Mouse (Mus musculus): ENCODE results near the gene Emc1. TPM values are rescaled to one million over a fixed set of nuclear protein-coding genes. Genes with fewer than 3 reads are reported as not detected.
"Not testable (repeated sequence)": the region's sequence is repeated elsewhere in the genome, so short reads cannot be mapped to it uniquely, and the experiment has no call there.

Gene Emc1
- total RNA-seq, 2 experiments from 2014 or later, result 34.8 to 39.5 TPM

DNA sequence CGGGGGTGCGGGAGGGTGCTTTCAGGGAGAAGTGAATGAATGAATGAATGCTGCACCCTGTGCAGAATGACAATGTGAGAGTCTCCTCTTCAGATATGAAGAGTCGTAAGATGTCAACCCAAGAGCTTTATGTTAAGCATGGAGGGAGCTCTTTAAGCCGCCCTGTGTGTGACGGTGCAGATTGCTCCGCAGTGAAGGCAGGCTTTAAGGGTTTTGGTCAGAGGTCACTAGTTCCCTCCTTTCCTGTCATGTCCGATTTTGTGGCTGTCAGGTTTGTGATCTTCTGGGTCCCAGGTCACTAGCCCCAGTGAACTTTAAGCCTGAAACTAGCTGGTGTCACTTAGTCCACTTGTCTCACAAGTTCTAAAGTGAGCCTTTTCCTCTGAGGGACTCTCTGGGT lies 445 bp downstream of the Emc1 start:
- no peak for DNase-seq (ENCODE audit: low spot score in 2 of 2)

DNA sequence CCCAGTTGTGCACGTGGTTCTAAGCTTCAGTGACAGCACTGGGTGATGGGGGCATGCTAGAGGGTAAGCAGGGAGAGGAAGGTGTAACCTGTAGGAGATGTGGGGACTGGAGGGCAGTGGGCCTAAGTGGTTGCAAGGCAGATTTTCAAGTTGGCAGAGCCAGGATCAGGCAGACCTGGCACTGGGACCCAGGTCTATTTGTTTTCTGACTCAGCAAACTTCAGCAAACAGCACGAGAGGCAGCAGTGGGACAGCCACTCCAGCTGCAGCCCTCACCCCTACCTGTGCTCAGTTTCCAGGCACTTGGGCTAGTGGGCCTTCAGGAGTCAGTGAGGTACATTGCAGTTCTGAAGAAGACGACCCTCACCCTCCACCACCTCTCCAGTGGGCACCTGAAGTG lies 4.8 kb downstream of the Emc1 start:
- no peak for DNase-seq (ENCODE audit: low spot score in 2 of 2)

DNA sequence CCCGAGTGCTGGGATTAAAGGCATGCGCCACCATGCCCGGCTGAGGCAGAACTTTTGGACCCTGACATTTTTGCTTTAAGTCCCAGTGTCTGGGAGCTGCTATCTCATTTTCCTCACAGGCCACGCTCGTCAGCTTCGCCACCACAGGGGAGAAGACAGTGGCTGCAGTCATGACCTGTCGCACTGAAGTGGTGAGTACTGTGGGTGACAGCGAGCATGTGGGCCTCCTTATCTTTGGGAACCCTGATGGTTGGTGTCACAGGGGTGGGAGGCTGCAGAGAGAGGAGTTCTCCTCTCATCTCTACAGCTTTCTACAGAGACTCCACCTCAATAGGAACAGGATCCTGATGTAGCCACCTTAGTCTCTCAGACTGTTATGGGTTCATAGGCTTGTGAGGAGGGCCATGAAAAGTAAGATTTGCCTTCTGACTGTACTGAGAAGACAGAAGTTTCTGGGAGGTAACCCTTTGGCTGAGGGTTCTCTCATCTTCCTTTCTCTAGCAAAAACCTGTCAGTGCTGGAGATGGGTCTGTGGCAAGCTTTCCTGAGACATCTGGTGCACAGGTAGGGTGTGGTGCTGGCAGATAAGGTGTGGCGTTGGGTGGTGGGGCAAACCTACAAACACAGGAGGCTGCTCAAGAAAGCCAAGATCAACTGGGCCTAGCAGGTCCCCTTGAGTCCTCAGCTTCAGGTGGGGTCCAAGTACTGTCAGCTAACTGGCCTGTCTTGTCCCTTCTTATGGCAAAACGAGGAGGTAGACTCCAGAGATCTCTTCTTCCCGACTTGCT lies 8.6 kb downstream of the Emc1 start:
- no peak for DNase-seq (ENCODE audit: low spot score in 2 of 2)

DNA sequence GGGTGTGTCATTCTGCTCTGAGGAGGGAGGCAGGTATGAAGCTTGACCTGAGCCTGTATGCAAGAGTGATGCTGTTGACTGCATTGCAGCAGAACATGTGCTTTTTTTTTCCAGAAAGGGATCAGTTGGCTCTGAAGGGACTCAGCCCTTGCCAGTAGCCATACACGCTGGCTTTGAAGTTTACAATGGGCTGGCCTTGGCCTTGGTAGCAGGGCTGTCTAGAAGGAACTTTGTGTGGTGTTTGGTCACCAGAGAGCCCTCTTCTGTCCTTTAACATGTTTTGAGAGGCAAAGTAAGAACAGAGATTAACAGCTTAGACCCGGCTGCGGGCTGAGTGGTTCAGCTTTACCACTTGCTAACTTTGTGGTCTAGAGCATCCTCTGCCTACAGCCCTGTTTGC lies 14.9 kb downstream of the Emc1 start:
- DNase-seq (ENCODE audit: low spot score in 2 of 2), result no peak

DNA sequence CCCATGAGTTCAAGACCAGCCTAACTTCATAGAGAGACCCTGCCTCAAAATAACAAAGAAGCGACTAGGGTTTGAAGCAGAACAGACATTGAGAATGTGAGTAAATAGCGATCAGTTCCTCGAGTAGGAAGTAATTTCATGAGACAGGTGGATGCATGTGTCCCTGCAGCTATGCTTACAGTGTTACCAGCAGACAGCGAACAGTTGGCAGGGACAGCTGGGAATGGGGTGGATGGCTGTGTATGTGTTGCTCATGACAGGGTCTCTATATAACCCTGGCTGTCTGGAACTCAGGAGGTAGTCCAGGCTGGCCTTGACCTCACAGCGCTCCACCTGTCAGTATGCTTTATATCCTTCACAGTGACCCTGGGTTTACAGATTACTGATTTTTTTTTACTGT lies 15.7 kb downstream of the Emc1 start:
- DNase-seq (ENCODE audit: low spot score in 2 of 2), result no peak

DNA sequence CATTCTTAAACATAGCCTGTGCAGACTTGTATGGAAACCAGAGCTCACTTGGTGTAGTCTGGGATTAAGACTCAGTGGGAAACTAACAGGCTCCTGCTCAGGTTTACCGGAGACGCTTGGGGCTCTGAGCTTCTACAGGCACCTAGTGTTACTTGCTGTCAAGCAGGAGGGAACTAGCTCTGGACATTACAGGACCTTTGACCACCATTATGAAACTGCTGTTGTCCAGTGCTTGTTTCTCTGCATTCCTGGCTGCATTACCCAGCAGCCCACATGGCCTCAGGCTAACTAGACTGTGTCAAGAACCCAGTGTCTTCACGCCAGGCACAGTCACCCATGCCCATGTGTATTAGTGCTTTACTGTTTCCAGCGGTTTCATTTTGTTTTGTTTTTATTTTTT lies 20.7 kb downstream of the Emc1 start:
- DNase-seq (ENCODE audit: low spot score in 2 of 2), result no peak

DNA sequence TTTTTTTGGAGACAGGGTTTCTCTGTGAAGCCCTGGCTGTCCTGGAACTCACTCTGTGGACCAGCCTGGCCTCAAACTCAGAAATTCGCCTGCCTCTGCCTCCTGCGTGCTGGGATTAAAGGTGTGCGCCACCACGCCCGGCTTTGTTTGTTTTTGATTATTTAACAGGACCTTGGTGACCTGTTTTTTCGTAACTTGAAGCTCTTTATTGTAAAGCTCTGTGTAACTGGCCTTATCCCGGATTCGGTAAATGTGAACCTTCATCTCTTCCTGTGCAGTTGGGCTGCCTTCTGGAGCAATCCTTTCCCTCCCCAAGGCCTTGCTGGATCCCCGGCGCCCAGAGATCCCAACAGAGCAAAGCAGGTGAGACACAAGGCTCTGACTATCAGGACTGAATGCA lies 21.1 kb downstream of the Emc1 start:
- DNase-seq (ENCODE audit: low spot score in 2 of 2), result no peak

DNA sequence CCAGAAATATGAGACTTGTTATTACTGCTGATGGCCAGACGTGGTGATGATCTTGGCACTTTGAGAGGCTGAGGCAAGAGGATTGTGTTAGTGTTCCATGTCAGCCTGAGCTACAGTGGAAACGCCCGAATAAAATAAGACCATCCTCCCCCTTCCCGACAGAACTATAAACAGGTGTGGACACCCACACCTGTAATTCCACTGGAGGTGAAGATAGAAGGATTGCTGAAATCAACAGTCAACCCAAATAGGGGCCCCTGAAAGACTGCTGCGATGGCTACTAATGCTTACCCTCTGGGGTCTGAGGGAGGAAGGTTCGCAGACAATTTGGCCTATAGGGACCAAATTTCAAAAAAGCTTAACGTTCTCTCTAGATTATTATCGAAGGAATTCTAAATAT lies 27.3 kb downstream of the Emc1 start:
- no peak for DNase-seq (ENCODE audit: low spot score in 2 of 2)

DNA sequence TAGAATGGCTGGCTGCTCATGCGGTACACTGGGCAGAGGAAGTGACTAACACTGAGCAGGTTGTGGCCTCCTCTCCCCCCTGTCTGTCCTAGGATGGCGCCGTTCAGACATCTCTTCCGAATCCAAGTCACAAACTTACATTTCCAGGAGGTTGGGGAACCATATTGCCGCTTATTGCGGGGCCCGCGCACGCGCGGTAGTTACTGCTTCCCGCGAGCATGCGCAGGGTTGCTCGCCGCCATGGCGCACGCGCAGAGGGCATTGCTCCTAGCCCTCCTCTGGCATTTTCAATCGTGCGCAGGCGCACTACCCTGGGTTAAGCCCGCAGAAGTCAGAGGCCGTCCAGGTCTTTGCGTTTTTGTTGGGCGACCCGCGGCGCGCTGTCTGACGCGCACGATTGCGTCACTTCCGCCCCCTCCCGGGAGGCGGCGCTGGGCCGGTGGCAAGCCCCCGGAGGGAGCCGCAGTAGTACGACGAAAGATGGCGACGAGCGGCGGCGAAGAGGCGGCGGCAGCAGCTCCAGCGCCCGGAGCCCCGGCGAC lies 27.9 kb downstream of the Emc1 start:
- peak; percentile 99 to 100 for DNase-seq (ENCODE audit: low spot score in 2 of 2)

DNA sequence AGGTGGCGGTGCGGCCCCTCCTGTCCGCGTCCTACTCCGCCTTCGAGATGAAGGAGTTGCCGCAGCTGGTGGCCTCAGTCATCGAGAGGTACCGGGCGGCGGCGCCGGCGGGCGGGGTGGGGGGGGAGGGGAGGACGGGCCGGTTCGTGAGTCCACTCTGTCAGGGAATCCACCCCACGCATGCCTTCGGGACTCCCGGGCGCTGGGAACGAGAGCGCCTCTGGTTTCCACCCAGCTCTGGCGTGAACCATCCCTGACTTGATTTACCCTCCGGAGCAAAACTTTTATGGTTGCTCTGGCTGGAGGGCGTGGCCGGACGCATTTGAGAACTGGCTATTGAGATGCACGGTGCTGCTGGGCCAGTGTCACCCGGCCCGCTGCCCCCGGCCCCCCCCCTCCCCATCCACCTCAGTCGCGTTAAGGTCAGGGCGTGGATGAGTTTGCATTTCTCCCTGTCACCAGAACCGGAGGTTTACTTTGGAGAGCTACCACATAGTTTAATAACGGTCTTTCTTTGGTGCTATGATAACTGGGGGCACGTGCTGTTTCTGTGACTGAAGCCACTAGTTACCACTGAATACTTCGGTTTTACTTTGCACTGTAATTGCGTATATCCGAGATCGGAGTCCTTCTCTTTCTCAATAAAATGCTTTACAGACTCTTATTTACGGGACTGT lies 28.5 kb downstream of the Emc1 start:
- DNase-seq (ENCODE audit: low spot score in 2 of 2), result no peak

DNA sequence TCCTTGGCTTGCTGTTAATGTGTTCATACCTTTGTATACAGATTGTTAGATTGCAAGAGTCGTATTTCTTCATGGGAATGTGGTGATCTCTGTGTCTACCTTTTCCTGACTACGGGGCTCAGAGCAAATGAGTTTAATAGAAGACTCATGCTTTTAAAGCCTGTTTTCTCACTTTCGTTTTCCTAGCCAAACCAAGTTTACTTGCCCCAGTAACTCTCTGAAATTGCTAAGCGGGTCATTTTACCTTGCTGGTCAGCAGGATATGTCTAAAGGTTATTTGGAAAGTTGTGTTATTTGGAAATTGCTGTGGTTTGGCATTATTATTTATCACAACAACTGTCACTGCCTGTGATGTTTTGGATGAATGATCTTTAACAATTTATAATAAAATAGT lies 29.1 kb downstream of the Emc1 start:
- no peak for DNase-seq (ENCODE audit: low spot score in 2 of 2)

DNA sequence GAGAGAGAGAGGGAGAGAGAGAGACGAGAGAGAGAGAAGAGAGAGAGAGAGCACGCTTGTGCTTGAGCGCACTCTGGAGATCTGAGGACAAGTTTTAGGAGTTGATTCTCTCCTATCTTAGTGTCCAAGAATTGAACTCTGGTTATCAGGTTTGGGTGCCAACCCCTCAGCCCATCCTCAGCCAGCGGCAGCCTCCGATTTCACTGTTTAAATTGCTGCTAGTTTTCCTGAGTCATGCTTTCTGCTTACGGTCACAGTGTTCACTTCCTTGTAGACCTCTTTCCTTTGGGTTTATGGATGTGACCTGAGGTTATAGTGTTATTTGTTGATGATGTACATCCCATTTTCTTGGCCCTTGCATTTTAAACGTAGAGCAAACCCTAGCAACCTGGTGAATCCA lies 29.8 kb downstream of the Emc1 start:
- DNase-seq (ENCODE audit: low spot score in 2 of 2), result no peak

DNA sequence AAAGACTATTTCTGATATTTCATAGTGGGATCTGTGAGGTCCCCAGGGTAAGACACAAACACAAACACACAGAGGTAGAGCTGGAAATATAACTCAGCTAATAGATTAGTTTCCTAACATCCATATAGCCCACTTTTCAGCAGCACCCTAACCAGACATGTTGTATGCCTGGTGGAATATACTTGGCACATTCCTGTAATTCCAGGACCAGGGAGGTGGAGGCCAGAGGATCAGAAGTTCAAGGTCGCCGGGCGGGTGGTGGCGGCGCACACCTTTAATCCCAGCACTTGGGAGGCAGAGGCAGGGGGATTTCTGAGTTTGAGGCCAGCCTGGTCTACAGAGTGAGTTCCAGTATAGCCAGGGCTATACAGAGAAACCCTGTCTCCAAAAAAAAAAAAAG lies 33.5 kb downstream of the Emc1 start:
- DNase-seq (ENCODE audit: low spot score in 2 of 2), result not testable (repeated sequence)

DNA sequence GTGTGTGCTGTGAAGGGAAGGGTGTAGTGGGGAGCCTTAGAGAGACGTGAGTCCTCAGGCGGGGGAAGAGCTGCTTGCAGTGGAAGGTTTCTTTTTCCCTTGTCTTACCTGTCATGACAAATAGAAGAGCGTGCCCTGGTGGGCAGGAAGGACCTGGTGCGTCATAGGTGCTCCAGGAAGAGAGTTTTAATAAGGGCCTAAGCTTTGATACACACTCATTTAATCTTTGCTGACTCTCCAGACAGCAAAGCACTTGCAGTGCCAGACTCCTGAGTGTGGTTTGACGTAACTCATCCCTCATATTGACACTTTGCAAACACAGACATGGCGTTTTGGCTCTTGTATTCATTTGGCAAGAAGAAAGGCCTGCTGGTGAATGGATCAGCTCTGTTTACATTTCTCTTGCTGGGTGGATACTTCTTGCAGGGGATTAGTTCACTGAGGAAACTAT lies 34.5 kb downstream of the Emc1 start:
- no peak for DNase-seq (ENCODE audit: low spot score in 2 of 2)

DNA sequence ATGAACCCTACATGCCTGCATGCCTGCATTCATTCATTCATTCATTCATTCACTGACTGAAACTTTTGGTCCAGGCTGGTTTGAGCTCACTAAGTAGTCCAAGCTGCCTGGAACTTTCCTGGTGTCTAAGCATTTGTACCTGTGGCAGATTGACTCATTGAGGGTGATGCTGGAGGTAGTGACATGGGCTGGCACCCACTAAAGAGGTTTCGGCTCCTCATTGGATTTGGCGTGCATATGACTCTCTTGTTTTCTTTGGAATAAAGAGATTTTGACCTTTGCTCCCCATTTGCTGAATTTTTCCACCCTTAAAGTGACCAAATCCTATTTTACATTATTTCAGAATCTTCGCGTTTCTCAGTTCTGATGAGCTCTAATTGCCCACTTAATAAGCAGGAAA lies 37.2 kb downstream of the Emc1 start:
- no peak for DNase-seq (ENCODE audit: low spot score in 2 of 2)

DNA sequence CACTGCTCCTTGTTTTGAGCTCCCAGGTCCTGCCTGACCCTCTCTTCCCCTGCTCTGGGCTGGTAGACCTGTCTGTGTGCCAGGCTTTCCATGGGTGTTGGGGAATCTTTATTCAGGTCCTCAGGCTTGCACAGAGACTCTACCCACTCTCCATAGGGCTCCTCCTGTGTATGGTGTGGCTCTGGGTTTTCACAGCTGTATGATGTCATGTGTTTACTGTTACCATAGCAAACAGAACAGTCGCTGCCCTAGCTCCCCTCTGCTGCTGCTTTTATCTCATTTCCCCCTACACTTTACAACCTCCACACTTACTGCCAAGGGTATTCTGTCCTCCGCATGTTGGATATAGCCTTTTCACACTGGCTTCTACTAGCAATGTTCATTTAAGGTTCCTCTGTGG lies 43.0 kb downstream of the Emc1 start:
- no peak for DNase-seq (ENCODE audit: low spot score in 2 of 2)

DNA sequence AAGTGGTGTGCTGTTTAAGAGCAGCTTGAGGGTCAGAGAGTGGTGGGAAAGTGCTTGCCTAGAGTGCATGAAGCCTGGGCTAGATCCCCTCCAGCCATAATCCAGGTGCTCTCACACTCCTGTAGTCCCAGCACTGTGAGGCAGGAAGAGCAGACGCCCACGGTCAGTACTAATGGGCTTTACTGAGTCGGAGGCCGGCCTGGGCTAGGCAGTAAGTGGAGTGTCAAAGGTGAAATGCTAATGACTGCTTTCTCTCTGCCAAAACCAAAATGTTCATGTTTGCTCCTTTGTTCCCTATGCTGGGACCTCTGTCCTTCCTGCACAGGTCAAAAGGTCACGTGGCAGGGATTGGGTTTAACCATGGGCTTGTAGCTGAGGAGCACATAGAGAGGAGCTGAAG lies 48.1 kb downstream of the Emc1 start:
- no peak for DNase-seq (ENCODE audit: low spot score in 2 of 2)

DNA sequence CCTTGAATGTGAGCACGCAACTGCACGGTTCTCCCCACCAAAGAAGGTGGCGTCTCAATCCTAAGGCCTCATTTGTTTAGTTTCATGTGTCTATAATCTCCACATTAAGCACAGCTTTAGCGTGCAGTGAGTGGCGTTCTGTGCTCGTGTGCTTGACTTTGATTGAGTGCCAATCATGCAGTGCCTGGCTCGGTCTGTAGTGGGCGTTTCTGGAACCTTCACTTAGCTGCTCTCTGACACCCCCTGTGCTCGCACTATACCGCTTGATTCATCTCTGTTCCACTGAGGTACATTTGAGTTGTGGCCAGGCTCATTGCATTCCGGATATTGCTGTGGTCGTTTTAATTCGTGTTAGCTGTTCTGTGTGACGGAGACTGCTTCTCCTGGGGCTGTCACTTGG lies 50.8 kb downstream of the Emc1 start:
- no peak for DNase-seq (ENCODE audit: low spot score in 2 of 2)

DNA sequence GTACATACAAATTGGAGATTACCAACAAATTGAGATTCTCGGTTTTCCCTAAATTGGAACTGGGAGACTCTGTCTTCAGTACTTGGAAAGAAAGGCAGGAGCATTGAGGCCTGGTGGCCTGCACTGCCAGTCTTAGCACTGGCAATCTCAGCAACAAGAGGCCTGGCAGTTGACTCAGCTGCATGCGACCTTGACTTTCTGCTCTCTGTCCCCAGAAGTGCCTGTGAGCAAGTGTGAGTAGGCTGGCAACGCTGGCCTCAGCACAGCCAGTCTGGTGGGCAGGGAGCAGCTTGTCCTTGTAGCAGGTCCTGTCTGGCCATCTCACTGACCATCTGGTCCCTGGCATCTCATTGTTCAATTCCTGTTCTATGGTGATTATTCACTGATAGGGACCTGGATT lies 59.0 kb downstream of the Emc1 start:
- no peak for DNase-seq (ENCODE audit: low spot score in 2 of 2)

DNA sequence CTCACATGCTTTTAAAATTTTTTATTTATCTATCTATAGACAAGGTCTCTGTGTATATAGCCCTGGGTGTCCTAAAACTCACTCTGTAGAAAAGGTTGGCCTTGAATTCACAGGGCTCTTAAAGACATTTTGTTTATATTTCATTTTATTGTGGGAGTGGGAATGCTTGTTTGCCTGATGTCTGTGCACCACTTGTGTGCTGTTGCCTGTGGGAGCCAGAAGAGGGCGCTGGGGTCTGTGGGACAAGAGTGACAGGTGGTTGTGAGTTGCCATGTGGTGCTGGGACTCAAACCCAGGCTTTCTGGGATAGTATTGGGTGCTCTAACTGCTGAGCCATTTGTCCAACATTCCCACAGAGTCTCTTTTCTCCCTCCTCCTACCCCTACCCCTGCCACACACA lies 65.5 kb downstream of the Emc1 start:
- no peak for DNase-seq (ENCODE audit: low spot score in 2 of 2)

DNA sequence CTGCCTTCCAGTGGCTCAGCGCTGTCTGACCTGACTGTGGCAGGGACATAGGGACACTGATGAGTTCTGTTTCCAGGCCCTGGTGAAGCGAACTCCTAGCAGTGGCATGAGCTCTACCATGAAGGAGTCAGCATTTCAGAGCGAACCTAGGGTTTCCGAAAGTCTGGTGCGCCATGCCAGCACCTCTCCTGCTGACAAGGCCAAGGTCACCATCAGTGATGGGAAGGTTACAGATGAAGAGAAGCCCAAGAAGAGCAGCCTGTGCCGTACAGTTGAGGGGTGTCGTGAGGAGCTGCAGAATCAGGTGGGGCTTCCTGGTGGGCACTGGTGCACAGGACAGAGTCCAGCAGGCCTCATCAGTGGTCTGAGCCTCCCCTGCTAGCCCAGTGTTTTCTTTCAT lies 69.2 kb downstream of the Emc1 start:
- no peak for DNase-seq (ENCODE audit: low spot score in 2 of 2)

DNA sequence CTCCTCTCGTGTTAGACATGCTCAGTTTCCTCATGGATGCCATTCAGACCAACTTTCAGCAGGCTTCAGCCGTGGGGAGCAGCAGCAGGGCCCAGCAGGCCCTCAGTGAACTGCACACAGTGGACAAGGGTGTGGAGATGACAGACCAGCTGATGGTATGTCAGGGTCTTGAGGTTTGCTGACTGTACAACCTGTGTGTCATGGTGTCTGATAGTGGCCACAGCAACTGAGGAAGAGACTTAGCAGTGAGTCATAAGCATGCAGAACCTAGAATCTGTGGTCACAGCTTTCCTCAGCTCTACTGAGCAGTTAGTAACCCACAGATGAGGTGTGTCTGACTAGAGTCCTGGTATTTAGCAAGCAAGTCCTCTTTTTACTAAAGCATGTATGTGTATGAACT lies 70.0 kb downstream of the Emc1 start:
- no peak for DNase-seq (ENCODE audit: low spot score in 2 of 2)

DNA sequence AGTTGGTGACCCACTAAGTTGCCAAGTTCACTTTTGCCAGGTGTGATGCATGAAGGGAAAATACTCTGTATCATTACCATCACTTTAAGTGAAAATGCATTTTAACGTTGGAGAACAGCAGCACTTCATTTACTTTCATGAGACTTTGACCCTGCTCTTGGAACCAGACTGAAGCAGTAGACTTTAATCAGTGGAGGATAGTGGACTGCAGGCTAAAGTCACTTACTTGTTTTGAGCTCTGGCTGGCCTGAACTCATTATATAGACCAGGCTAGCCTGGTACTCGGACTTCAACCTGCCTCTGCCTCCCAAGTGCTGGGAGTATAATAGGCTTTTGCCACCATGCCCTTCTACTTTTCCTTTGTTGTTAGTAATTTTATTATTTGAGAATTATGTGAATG lies 70.9 kb downstream of the Emc1 start:
- DNase-seq (ENCODE audit: low spot score in 2 of 2), result no peak
